Mouse (Mus musculus) neural tube, embryonic 14.5 days (tissue): ENCODE measurements at regions not wholly inside any gene's neighbourhood (a gene's known extent, or its start where the extent isn't known, plus 50 kb on each side); places are given as distances from the start of the nearest gene placed in this dataset.

Experiments used
- ATAC-seq: fragments of 200-750 bp; cut with Nextera tagmentation; 2 replicates; pipeline ENCODE4 v1.8.0; 2017; ENCODE audit warnings: low read depth, mild to moderate bottlenecking, moderate TSS enrichment, moderate library complexity
- H3K27ac ChIP-seq: fragments of 300-500 bp; sonication (generic); 2 replicates; pipeline ENCODE4 v1.5.1; 2014; ENCODE audit warnings: low read depth, mild to moderate bottlenecking, control low read depth, low read length, moderate library complexity, mixed read lengths
- H3K27me3 ChIP-seq: fragments of 300-500 bp; sonication (generic); 2 replicates; pipeline ENCODE4 v1.6.1; 2014; ENCODE audit warnings: low read length; ENCODE audit not compliant: control insufficient read depth, insufficient read depth
- H3K36me3 ChIP-seq: fragments of 300-500 bp; sonication (generic); 2 replicates; pipeline ENCODE4 v1.6.1; 2014; ENCODE audit warnings: low read length, mixed read lengths; ENCODE audit not compliant: control insufficient read depth, insufficient read depth
- H3K4me1 ChIP-seq: fragments of 300-500 bp; sonication (generic); 2 replicates; pipeline ENCODE4 v1.6.1; 2014; ENCODE audit warnings: low read length; ENCODE audit not compliant: control insufficient read depth, insufficient read depth
- H3K4me2 ChIP-seq: fragments of 300-500 bp; sonication (generic); 2 replicates; pipeline ENCODE4 v1.6.1; 2014; ENCODE audit warnings: mild to moderate bottlenecking, low read depth, low read length, control low read depth
- H3K4me3 ChIP-seq: fragments of 300-500 bp; sonication (generic); 2 replicates; pipeline ENCODE4 v1.5.1; 2014; ENCODE audit warnings: low read depth, low read length, control low read depth, mixed read lengths
- H3K9ac ChIP-seq: fragments of 300-500 bp; sonication (generic); replicated peaks from 2 replicates; pipeline ENCODE4 v1.6.1; 2014; ENCODE audit warnings: low read depth, mild to moderate bottlenecking, control low read depth, low read length, mixed read lengths
- H3K9me3 ChIP-seq: fragments of 300-500 bp; sonication (generic); 2 replicates; pipeline ENCODE4 v1.6.1; 2016; ENCODE audit warnings: low read length; ENCODE audit not compliant: control insufficient read depth
- WGBS: fragments of 180-500 bp; shearing (Covaris S2); extraction: QIAGEN DNeasy Blood & Tissue Kit; methylation state at CpG from one replicate; pipeline ENCODE4 v1.1.7; 2014; 5-methylcytosine and 5-hydroxymethylcytosine counted together

DNA sequence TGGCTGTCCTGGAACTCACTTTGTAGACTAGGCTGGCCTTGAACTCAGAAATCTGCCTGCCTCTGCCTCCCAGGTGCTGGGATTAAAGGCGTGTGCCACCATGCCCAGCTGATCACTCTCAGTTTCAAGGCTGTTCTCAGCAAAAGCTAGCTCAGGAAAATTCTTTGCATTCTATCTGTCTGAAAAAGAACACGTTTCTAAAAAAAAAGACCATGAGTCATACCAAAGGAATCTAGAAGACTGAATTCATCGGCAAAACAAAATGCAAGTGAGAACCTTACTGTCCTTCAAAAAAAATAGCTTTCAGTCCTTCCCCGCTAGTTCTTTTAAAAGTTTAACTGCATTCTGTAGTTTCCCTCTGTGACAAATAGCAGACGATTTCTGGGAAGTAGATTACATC is 596.3 kb upstream of the Syt1 start:
- H3K4me3 ChIP-seq, result no peak overlapping the region
- no peak overlapping the region for H3K4me2 ChIP-seq
- no peak overlapping the region for H3K27ac ChIP-seq
- no peak overlapping the region for H3K9ac ChIP-seq
- no peaks in the 10 kb centered on the region for H3K9me3 ChIP-seq
- no peak for ATAC-seq
- no peaks in the 10 kb centered on the region for H3K36me3 ChIP-seq
- no peaks in the 10 kb centered on the region for H3K4me1 ChIP-seq
- no peaks in the 10 kb centered on the region for H3K27me3 ChIP-seq
- WGBS, result 80% methylated on average over 5 of the region's 5 CpGs

DNA sequence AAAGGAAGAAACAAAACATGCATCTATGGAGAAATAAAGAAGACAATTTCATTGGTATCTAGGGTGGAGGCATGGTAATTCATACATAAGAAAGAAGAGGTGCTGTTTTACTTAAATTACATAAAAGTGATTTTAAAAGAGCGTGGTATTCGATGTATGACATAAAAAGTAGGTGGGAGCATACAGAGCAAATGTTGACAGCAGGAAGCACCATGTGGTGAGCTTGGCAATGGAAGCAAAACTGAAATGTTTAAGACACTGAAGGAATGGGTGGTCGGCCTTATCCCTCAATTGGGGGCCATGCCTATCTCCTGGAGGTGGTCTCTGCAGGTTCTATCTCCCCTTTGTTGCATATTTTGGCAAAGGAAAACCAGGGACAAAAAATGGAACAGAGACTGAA is 592.5 kb upstream of the Syt1 start:
- H3K9me3 ChIP-seq, result no peaks in the 10 kb centered on the region
- H3K36me3 ChIP-seq, result no peaks in the 10 kb centered on the region
- 71% methylated on average over 3 of the region's 3 CpGs for WGBS
- H3K9ac ChIP-seq, result no peak overlapping the region
- no peak overlapping the region for H3K4me2 ChIP-seq
- H3K4me3 ChIP-seq, result no peak overlapping the region
- no peak for ATAC-seq
- no peaks in the 10 kb centered on the region for H3K27me3 ChIP-seq
- no peaks in the 10 kb centered on the region for H3K4me1 ChIP-seq
- no peak overlapping the region for H3K27ac ChIP-seq

- Histone ChIP-seq H3K36me3 (no peaks in the 10 kb centered on the region), H3K4me1 (no peaks in the 10 kb centered on the region), H3K27ac (no peak overlapping the region), H3K4me3 (no peak overlapping the region), H3K27me3 (no peaks in the 10 kb centered on the region), H3K9ac (no peak overlapping the region), H3K9me3 (no peaks in the 10 kb centered on the region), H3K4me2 (no peak overlapping the region)
- WGBS, result 39% methylated on average over 3 of the region's 3 CpGs
- ATAC-seq, result no peak
These were observed 587.8 kb upstream of the Syt1 start for GRCm38 (mm10) chr10:109598604-109599003.

GRCm38 (mm10) chr10:109573200-109573599 is 562.4 kb upstream of the Syt1 start:
- no peaks in the 10 kb centered on the region for H3K27me3 ChIP-seq
- H3K27ac ChIP-seq, result no peak overlapping the region
- no peak overlapping the region for H3K4me3 ChIP-seq
- H3K4me1 ChIP-seq, result no peaks in the 10 kb centered on the region
- 76% methylated on average over 4 of the region's 4 CpGs for WGBS
- no peak overlapping the region for H3K9ac ChIP-seq
- H3K4me2 ChIP-seq, result no peak overlapping the region
- H3K36me3 ChIP-seq, result no peaks in the 10 kb centered on the region
- no peaks in the 10 kb centered on the region for H3K9me3 ChIP-seq
- no peak for ATAC-seq

DNA sequence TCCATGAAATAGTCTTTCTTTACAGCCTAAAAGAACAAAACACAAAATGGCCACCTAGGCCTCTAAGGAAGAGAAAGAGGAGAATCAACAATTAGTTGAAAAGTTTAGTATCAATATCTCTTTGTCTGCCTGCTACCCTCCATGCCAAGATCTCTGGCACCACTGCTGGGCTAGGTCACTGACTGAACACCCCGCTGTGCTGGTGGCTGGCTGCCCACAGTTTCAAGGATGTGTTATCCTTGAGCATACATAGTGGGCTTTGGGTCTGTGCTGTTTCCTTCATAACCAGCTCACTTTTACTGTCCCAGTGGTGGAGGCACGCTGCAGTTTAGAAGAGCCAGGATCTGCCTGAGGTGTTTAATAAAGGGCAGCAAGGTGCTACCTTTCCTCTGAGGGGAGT is 559.0 kb upstream of the Syt1 start:
- no peak overlapping the region for H3K4me3 ChIP-seq
- 92% methylated on average over 2 of the region's 2 CpGs for WGBS
- no peak for ATAC-seq

DNA sequence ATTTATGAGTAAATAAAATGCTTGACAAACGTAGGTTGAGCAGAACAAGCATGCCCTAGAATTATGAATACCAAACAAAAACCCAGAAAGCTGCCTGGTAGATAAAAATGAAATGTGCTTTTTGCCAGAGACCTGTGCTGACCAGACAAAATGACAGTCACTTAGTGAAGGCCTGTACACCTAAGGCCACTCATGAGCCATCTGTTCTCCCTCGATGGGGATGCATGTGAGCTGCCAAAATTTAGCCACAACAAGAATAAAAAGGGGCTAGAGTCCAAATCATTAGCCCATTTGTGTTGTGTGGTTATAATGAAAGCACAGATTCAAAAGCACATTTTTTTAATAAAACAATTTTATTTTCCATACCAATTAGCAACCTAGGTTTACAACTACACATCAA is 555.9 kb upstream of the Syt1 start:
- no peaks in the 10 kb centered on the region for H3K27me3 ChIP-seq
- H3K9ac ChIP-seq, result no peak overlapping the region
- no peak overlapping the region for H3K4me2 ChIP-seq
- no peaks in the 10 kb centered on the region for H3K36me3 ChIP-seq
- no peak overlapping the region for H3K4me3 ChIP-seq
- no peaks in the 10 kb centered on the region for H3K9me3 ChIP-seq
- no peaks in the 10 kb centered on the region for H3K4me1 ChIP-seq
- WGBS, result 59% methylated on average over 2 of the region's 2 CpGs
- H3K27ac ChIP-seq, result no peak overlapping the region
- ATAC-seq, result no peak

More for the DNA sequence above, 559.0 kb upstream of the Syt1 start:
- Histone ChIP-seq H3K4me2 (no peak overlapping the region), H3K9me3 (no peaks in the 10 kb centered on the region), H3K4me1 (no peaks in the 10 kb centered on the region), H3K9ac (no peak overlapping the region), H3K27ac (no peak overlapping the region), H3K36me3 (no peaks in the 10 kb centered on the region), H3K27me3 (no peaks in the 10 kb centered on the region)

DNA sequence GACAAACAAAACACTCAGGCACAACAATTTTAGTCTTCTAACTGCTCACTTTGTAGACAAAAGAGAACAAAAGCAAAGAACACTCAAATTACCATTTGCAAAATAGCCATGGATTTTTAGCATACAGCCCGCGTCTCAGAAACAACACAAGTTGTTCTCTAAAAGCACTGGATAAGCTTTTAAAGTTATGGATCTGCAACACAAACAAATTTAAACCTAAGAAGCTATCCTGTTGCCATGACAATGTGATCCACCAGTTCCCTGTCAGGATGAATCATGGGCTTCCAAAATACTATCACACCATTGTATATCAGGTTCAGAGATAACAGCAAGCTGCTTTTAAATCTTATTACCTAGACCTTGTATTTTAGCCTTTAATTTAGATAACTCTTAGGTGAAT is 550.9 kb upstream of the Syt1 start:
- Histone ChIP-seq H3K4me3 (no peak overlapping the region), H3K36me3 (no peaks in the 10 kb centered on the region), H3K27ac (no peak overlapping the region), H3K4me2 (no peak overlapping the region), H3K9ac (no peak overlapping the region), H3K27me3 (no peaks in the 10 kb centered on the region), H3K9me3 (no peaks in the 10 kb centered on the region), H3K4me1 (no peaks in the 10 kb centered on the region)
- WGBS, result 69% methylated on average over 2 of the region's 2 CpGs
- ATAC-seq, result no peak

GRCm38 (mm10) chr10:109561094-109561493 is 550.3 kb upstream of the Syt1 start:
- Histone ChIP-seq H3K4me1 (no peaks in the 10 kb centered on the region), H3K27me3 (no peaks in the 10 kb centered on the region), H3K4me3 (no peak overlapping the region), H3K4me2 (no peak overlapping the region), H3K9ac (no peak overlapping the region), H3K9me3 (no peaks in the 10 kb centered on the region), H3K27ac (no peak overlapping the region), H3K36me3 (no peaks in the 10 kb centered on the region)
- 9% methylated on average over 1 of the region's 1 CpGs for WGBS
- ATAC-seq, result no peak

GRCm38 (mm10) chr10:109543301-109543700 is 532.5 kb upstream of the Syt1 start:
- WGBS, result 94% methylated on average over 1 of the region's 1 CpGs
- H3K36me3 ChIP-seq, result no peaks in the 10 kb centered on the region
- no peak overlapping the region for H3K27ac ChIP-seq
- no peaks in the 10 kb centered on the region for H3K9me3 ChIP-seq
- no peak overlapping the region for H3K4me3 ChIP-seq
- H3K4me2 ChIP-seq, result no peak overlapping the region
- H3K27me3 ChIP-seq, result no peaks in the 10 kb centered on the region
- H3K9ac ChIP-seq, result no peak overlapping the region
- no peak for ATAC-seq
- H3K4me1 ChIP-seq, result no peaks in the 10 kb centered on the region

DNA sequence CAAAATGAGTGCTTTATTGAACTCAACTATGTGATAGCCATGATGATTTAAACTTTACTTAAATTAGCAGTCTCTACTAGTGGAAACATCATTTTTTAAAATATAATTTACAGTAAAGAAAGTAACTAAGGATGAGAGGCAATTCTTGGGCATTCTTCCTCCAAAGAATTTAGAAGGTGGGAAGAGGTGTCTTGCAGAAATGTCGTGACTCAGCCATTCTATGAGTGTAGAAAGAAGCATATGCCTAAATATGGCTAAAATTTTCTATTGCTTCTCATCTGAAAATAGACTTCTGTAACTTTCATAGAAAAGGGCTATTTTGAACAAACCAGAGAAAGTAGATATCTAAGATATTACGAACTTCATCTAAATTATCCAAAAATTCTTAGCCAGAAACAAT is 529.4 kb upstream of the Syt1 start:
- Histone ChIP-seq H3K9ac (no peak overlapping the region), H3K4me1 (no peaks in the 10 kb centered on the region), H3K36me3 (no peaks in the 10 kb centered on the region), H3K4me2 (no peak overlapping the region), H3K4me3 (no peak overlapping the region), H3K9me3 (no peaks in the 10 kb centered on the region), H3K27me3 (no peaks in the 10 kb centered on the region), H3K27ac (no peak overlapping the region)
- no peak for ATAC-seq
- WGBS, result 92% methylated on average over 2 of the region's 2 CpGs
